Mouse (Mus musculus): ENCODE results near the gene Folh1.
"Not testable (repeated sequence)": the region's sequence is repeated elsewhere in the genome, so short reads cannot be mapped to it uniquely, and the experiment has no call there.

Gene Folh1

DNA sequence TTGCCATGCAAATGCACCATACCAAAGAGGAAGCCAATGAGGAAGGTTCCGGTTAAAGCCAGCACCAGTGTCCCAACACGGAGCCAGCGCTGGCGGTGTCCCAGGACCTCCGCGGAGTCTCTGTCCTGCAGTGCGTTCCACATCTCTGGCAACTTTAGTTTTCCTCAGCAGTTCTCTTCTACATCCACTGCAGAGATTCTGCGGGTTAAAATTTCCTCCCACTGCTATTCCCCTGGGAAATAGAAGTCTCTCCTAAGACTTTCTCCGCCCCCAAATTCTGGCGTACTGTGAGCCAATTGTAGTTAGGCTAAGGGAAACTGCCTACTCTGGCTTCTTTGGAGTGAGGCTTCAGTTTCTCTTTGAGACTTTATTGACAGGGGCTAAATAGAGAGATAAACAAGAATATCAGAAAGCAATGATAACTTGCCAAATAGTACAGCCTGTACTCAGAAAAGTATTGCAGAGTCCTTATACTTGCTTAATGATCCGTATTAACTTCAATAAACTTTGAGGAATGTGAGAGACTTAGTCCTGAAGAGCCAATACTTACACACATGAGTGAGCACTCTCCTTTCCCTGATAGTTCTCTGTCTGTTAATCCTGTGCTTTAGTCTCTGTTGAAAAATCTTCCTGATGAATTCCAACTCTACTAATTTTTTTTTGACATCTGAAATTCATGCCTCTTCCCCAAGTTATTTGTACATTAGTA lies at the start of gene Folh1:
Gene Folh1 (minus strand): TSS at position 327 of the 709 bp plus-strand sequence.
- DNase-seq: peak; percentile 9 to 12

- DNase-seq: no peak
These were observed 40.7 kb upstream of the Folh1 start for GRCm38 (mm10) chr7:86816466-86816865.

GRCm38 (mm10) chr7:86815716-86816115 lies 40.0 kb upstream of the Folh1 start:
- DNase-seq: not testable (repeated sequence)

GRCm38 (mm10) chr7:86815241-86815640 lies 39.5 kb upstream of the Folh1 start:
- not testable (repeated sequence) for DNase-seq

DNA sequence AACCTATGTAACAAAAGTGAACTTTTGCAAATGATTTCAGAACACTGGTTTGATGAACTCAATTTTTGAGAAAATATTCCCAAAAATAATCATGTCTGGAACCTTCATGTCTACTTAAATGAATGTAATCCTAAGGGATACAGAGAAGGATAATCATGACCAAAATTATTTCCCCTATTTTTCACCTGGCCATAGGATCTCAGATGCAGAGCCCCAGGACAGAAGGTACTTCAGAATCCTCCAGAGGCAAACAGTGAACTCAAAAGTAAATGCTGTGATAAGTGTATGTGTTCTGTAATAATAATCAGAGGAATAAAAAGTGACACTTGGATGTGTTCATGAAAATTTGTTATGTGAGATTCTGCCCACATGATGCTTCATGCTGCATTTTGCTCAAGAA lies 19.0 kb upstream of the Folh1 start, which contains the start of gene Vmn2r77:
Gene Vmn2r77 (plus strand): TSS at position 301 of the 400 bp plus-strand sequence.
- no peak for DNase-seq

DNA sequence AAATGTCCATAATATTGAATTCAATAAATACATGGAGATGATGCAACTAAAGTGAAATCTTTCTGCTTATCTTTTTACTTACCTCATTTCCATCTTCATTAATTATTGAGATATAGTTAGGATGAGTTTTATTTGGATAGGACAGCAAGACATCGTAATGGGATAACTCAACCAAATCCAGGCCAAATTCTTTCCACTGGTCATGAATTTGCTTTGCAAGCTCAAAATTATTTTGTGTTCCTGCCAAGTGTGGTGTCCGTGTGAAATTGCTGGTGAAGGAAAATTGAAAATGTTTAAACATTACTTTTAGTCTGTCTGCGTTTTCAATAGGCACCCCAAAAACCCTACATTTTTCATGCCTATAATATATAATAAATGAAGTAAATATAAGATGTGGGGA lies 4.1 kb downstream of the Folh1 start:
- DNase-seq: no peak

DNA sequence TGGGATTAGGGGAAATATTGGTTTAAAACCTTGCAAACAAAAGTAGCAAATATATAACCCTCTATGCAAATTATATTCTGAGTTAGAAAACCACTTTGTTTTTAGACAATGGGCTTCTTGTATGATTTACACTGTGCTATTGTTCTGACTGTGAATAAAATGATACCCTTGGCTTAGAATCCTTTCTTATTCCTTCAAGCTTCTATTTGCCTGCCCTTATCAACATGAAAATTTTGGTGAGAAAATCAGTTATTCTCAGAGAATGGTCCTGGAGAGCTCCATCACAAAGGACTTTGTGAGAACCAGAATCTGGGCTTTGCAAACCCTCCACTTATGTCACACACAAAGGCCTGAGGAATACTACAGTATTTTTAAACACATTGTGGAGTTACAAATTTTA lies 11.1 kb downstream of the Folh1 start:
- no peak for DNase-seq

GRCm38 (mm10) chr7:86760751-86761150 lies 15.0 kb downstream of the Folh1 start:
- DNase-seq: no peak

DNA sequence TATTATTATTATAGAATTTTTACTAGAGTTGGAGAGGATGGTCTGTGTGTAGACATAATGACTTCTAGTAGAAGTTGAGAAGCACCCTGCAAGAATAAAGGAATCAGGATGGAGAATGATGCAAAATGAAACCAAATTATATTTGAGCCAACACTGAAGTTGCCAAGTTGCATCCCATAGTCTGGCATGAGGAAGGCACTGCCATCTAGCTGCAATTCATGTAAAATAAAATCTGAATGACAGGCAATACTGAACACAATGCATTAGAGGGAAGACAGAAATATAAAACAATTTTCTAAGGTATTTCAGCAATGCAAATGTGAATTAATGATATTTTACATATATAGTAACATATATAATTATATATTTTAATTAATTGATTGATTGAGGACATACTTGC lies 50.7 kb downstream of the Folh1 start:
- no peak for DNase-seq

DNA sequence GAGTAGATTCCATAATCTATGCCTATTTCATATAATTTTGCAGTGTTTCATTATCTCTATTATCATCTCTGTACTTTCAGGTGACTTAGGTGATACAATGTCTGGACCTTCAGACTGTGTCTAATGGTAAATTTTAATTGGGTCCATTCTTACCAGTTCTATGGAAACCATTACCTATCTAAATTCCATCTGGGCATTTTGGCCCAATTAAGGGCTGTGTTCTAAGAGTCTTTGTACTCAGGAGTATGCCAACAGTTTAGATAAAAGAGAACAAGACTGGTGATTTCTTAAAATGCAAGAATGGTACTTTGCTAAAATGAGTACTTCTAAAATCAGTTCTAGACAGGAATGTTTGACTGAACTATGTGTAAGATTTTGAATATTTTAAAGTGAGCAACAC lies 87.7 kb downstream of the Folh1 start, which contains the start of gene Olfr292:
Gene Olfr292 (plus strand): TSS at position 301 of the 400 bp plus-strand sequence.
- no peak for DNase-seq
